Mouse (Mus musculus) T-cell, adult 2 months (primary cell): Measurements from ENCODE around the gene Lrrc42.

Experiments
- DNase-seq: peaks from one replicate; pipeline ENCODE4 v3.0.0; 2022; ENCODE audit warnings: low spot score

Lrrc42 gene

DNA sequence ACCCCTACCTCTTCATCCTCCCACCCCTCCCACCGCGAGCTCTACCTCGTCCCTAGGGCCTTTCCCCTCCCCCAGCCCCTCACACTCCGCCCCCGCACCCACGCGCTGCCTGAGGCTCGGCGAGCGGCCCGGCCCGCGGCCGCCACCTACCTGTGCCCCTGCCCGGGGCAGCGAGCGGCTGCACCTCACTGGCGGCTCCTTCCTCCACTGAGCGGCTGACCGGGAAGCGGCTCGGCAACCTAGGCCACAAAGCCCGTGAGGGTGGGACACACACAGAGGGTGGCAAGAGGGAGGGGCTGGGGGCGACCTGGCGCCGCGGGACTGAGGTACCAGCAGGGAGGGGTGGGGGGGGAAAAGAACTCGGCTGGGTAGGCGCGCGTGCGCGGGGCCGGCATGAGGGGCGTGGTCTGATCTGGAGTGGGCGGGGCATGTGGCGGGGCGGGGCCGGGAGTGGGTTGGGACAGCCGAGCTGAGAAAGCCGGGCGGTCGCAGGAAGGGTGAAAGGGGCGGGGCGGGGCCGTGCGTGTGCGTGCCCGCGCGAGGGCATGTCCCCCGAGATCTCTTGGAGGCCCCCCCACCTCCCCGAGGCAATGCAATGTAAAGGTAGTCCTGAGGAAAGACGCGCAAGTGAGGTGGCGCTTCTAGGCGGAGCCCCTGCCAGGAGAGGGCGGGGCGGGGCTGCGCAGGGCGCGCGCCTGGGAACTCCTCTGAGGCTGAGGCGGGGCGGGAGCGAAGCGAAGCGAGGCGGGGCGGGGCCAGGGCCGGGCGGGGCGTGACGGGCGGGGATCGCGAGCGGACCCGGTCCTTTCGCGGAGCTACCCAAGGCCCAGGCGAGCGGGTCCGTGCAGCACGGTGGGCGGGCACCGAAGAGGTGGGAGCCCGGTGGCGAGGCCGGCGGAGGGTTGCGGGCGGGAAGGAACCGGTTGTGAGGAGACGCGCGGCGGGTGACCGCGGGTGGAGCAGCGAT lies at the start of gene Lrrc42, which contains the start of gene Hspb11:
Lrrc42 (minus strand) TSS at position 408 of the 967 bp plus-strand sequence.
Hspb11 (plus strand) TSS at position 469 of the 967 bp plus-strand sequence.
- peak; percentile 98 for DNase-seq

DNA sequence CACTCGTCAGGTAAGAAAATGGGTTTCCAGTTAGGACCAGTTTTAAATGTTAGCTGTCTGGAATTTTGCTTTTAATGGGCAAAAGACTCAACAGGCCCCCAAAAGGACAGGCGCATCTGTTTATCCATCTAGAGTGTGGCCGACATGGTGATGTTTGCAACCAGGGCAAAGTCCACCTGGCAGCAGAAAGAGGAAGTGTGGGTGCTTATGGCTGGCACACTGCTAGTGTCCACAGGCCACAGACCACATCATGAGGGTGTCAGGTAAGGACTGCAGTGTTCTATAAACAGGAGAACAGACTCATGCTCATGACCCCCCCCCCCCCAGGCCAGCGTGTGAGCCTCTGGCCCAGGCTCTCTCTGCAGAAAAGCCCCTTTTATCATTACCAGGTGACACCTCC lies 49.5 kb upstream of the Lrrc42 start:
- DNase-seq: no peak

DNA sequence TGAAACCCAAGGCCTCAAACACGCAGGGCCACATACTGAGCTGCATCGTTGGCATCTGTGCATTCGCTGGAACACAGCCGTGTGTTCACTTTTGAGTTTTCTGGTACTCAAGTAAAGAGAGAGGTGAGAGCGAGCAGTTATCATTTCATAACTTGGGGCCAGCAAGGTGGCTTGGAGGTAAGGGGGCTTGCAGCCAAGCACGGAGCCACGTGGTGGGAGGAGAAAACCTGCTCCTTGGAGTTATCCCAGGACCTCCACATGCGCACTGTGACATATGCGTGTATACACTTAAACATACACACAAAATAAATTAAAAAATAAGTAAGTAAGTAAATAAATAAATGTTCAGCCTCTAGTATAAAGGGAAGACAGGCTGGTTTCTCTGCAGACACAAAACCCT lies 48.9 kb upstream of the Lrrc42 start:
- no peak for DNase-seq

DNA sequence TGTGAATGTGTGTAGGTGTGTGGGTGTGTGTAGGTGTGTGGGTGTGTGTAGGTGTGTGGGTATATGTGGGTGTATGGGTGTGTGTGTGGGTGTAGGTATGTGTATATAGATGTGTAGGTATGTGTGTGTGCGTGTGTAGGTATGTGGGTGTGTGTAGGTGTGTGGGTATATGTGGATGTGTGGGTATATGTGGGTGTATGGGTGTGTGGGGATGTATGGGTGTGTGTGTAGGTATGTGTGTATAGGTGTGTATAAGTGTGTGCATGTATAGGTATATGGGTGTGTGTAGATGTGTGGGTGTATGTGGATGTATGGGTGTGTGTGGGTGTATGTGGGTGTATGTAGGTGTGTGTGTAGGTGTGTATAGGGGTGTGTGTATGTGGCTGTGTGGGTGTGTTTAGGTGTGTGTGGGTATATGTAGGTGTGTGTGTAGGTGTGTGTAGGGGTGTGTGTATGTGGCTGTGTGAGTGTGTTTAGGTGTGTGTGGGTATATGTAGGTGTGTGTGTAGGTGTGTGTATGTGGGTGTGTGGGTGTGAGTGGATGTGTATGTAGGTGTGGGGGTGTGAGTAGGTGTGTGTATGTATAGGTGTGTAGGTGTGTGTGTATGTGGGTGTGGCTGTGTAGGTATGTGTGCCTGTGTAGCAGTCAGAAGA lies 47.7 kb upstream of the Lrrc42 start:
- DNase-seq: no peak

DNA sequence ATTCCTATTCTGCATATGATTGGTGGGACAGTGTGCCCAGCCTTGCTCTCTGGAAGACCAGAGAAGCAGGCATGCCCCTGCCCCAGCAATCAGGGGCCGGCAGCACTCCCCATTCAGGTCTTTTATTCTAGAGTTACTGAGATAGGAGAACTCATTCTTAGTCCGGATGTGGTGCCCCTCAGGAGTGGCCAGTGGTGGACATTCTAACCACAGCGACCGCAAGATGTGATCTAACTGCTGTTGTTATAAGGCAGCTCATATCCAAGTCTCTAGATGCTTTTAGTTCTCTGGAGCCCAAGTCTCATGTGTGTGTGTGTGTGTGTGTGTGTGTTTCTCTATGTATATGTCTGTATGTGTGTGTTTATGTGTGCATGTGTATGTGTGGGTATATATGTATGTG lies 47.0 kb upstream of the Lrrc42 start:
- DNase-seq: no peak

DNA sequence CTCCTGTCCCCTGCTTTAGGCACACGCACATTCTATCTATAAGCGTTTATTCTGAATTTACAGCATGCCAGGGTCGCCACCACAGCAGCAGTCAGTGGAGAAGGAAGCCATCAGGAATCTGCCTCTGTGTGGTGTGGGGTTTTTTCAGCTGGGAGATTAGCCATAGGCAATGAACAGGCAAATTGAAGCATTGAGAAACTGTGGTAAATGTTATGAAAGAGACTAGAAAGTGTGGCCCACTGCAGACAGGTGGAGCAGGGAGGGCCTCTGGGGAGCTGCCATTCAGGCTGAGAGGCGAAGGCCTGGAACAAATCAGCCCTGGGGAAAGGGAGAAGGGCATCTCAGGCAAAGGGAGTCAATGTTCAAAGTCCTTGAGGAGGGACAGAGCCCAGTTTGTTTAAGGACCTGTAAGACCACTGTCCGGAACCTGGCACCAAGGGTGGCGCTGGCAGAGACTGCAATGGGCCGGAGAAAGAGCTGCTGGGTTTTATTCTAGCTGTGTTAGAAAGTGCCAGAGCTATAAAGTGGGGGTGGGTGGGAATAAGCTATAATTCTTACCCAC lies 46.5 kb upstream of the Lrrc42 start:
- DNase-seq: no peak

GRCm38 (mm10) chr4:107298071-107298606 lies 44.8 kb upstream of the Lrrc42 start:
- no peak for DNase-seq

DNA sequence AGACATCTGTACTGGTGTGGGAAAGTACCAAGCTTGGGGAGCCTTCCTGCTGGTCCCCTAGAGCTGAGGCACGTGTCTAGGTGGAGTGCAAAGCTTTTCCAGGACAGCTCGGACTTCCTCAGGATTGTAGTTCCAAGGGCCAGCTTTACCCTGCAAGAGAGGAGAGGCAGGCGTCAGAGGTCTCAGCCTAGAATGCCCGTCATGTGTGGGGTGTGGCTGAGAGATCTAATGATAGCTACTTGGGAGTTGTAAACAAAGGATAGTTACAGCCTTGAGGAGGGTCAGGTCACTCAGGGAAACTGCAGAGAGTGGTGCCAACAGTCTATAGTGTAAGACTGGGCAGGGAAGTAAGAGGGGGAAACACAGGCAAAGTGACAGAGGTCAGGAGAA lies 38.9 kb upstream of the Lrrc42 start:
- no peak for DNase-seq

DNA sequence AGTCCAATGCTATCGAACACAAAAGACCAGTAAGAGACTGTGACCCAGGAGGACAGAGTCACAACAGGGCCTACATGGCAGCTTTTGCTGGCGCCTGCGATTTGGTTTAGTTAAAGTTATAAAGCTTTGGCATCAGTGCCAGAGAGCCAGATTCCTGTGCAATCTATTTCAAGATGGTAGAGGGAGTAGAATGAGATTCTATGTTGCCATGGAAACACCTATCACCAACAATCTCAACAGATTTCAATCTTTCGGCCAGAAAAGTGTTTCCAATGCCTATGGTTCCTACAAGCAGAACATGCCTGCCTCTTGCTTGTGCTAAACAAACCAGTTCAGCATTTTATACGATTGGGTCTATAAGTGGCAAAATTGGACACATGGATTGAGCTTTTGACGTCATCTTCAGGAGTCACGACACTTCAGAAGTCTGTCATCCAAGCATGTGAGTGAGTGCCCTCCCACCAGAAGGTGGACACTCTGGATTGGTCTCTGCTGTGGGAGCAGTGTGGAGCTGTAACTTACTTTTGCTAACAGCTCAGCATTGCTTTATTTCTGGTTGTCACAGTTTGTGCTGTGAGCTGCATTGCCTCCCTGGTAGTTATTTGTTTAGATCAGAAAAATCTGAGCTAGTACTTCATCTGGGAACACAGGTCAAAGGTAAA lies 38.4 kb upstream of the Lrrc42 start:
- no peak for DNase-seq

GRCm38 (mm10) chr4:107287517-107287916 lies 34.2 kb upstream of the Lrrc42 start:
- no peak for DNase-seq

- DNase-seq: no peak
Measured at GRCm38 (mm10) chr4:107286386-107286785, 33.1 kb upstream of the Lrrc42 start.

GRCm38 (mm10) chr4:107285446-107286200 lies 32.3 kb upstream of the Lrrc42 start:
- no peak for DNase-seq

DNA sequence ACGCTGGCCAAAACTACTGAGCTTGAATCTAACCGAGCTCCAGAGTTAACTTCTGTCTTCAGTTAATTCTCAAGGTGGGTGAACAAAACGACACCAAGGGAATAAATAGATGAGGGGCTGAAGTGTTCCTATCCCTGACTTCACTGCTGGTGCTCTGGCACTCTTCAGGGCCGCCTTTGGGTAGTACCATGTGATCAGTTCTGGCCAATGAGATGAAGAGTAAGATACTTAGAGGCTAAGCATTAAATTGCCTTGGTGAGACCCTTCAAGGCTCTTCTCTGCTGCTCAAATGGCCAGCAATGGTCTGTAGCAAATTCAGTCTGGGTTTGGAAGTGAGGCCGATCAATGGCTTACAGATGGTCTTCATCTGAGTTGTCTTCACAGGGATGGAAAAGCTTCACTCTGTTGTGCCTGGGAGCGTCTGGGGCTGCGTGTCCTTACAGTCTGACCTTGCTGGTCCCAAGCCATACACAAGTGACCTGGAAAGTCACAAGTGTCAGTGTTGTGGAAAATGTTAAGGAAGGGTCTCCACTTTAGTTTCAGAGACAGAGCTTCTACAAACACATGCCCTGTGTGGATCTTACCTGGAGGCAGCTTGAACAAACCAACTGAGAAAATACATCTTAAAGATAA lies 27.6 kb upstream of the Lrrc42 start:
- no peak for DNase-seq

DNA sequence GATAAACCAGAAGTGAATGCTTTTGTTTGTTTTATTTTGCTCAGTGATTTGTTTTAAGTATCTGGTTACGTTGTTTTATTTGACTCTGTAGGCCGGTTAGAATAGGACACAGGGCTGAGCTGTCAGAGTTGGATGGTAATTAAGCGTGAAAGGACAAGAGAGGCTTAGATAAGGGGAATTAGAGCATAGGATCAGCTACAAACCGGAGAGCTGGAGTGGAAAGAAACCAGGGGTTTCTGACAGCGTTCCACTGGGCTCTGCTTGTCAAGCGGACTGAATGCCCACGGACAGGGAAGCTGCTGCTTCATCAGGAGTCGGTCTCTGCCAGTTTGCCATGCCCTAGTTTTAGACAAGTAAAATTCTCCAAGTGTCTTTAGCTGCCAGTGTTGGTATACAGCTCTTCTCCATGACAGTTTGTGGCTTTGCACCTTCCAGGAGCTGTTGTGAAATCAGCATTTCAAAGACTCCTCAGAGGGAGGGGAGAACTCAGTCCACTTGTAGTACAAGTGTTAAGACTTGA lies 24.9 kb upstream of the Lrrc42 start:
- DNase-seq: no peak

DNA sequence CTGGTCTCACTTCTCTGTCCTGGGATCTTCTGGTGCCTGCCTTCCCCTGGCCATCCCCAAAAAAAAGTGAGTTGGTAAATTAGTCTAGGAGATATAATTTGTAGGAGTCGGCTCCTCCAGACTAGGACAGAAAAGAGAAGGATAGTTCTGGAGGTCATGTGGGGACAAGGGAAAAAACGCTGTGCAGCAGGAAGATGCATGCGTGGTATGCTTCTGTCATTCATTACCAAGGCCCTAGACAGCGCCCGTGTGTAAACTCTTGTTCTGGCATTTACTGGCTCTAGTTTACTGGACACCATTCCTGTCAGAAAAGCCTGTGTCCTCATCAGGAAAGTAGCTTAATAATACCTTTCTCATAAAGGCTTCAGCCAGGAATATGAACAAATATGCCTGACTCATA lies 21.2 kb upstream of the Lrrc42 start:
- no peak for DNase-seq

DNA sequence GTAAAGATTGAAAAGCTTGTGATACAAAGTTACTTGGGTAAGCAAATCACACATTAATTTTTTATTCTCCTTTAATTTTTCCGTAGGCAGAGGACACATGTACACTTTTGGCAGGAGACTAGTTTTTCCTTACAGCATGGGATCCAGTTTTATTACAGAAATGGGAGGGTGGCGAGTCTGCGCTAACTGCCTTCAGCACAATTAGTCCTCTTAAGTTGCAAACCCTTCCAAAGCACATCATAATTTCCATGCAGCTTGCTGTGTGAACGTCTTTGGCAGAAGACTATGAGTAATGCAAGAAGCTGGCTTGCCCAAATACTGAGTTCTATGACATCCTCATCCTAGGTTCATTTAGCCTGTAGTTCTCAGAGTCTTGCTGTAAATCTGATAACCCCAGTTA lies 20.4 kb upstream of the Lrrc42 start:
- DNase-seq: no peak

DNA sequence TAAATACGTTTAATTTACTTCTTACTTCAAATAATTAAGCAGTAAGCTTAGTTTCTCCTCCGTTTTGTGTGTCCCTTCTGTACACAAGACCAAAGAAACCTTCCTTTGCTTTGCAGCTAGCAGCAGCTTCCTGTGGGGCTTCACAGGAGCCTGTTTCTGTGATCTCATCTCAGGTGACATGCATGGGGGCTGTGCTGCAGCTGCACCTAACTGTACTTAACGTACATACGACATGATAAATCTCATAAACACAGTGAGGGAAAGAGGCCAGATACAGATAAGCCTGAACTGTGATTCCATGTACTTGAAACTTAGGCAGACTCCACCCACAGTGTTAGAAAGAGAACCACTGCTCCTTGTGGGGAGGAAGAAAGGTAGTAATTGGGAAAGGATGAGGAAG lies 6.7 kb upstream of the Lrrc42 start:
- peak; percentile 82 for DNase-seq

GRCm38 (mm10) chr4:107254414-107254813 lies 1.1 kb upstream of the Lrrc42 start:
- DNase-seq: no peak

GRCm38 (mm10) chr4:107252522-107252921 lies 810 bp downstream of the Lrrc42 start:
- DNase-seq: no peak

GRCm38 (mm10) chr4:107250494-107250893 lies 2.8 kb downstream of the Lrrc42 start:
- peak; percentile 45 for DNase-seq

DNA sequence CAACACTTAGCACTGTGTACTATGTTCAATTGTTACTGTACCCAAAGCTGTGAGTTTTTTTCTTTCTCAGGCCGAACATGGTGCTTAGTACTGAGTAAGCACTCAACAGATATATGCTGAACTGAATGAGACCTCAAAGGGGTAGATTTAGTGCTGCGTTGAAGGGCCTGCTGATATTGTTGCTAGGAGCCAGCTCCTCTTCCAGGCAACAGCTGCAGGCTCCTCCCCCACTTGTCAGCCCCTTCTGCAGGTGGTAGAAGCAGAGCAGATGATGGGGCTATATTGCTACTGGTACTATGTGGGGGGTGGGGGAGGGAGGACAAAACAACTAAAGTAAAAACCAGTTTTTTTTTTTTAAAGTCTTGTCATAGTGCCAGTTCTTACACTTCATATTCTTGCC lies 3.9 kb downstream of the Lrrc42 start:
- DNase-seq: no peak
